ENCODE assay signal across 17 mouse cellular contexts in genomic region chr6:95483686-95484085, GRCm38 (mm10).
DNase-seq lines count a peak whose midpoint lies in the region; ATAC-seq lines count a peak whose summit lies in the region.
"Had no signal": no experiment of that assay in that cellular context is flagged by ENCODE, and none has a peak within 500 bp of the region (broad histone marks: within the 10 kb centered on the region; RNA-seq: fewer than 3 reads in every experiment).

No protein-coding gene starts in this region.

- no peak overlapping the region for H3K4me2 ChIP-seq in forebrain, embryonic 11.5 days (ENCODE audit: low read depth, low read length, severe bottlenecking)
- no peak overlapping the region for H3K4me2 ChIP-seq in forebrain, embryonic 13.5 days
- H3K4me2 ChIP-seq: embryonic facial prominence, embryonic 13.5 days; hindbrain, embryonic 12.5 days; liver, embryonic 15.5 days; lung, embryonic 14.5 days; midbrain, embryonic 15.5 days; stomach, embryonic 15.5 days had no signal

- no peaks in the 10 kb centered on the region; the same call in 1 of the 2 replicates for H3K36me3 ChIP-seq in forebrain, embryonic 11.5 days (ENCODE audit: control insufficient read depth, insufficient read depth, low read length)
- H3K36me3 ChIP-seq in forebrain, embryonic 13.5 days (ENCODE audit: poor library complexity, severe bottlenecking), result no peaks in the 10 kb centered on the region
- H3K36me3 ChIP-seq: hindbrain, embryonic 12.5 days; midbrain, embryonic 15.5 days; stomach, embryonic 15.5 days had no signal

- no peaks in the 10 kb centered on the region for H3K4me1 ChIP-seq in forebrain, embryonic 11.5 days (replicated peaks; ENCODE audit: control insufficient read depth, insufficient read depth, low read length)
- H3K4me1 ChIP-seq in forebrain, embryonic 13.5 days, result 0 out of 2 replicates have a peak, but pooled peaks cover 2% of the 10 kb centered on the region
- H3K4me1 ChIP-seq: heart, embryonic 10.5 days; liver, embryonic 15.5 days; midbrain, embryonic 10.5 days; stomach, embryonic 15.5 days had no signal

- no peak overlapping the region for H3K4me3 ChIP-seq in forebrain, embryonic 11.5 days (ENCODE audit: low read depth, low read length)
- H3K4me3 ChIP-seq in forebrain, embryonic 13.5 days, result no peak overlapping the region
- H3K4me3 ChIP-seq: embryonic facial prominence, embryonic 13.5 days; forebrain, embryonic 10.5 days; heart, embryonic 10.5 days; hindbrain, embryonic 12.5 days; liver, embryonic 15.5 days; midbrain, embryonic 10.5 days; midbrain, embryonic 15.5 days; stomach, embryonic 15.5 days had no signal

- no peak overlapping the region for H3K27ac ChIP-seq in forebrain, embryonic 11.5 days (ENCODE audit: low read depth, low read length)
- no peak overlapping the region for H3K27ac ChIP-seq in forebrain, embryonic 13.5 days
- H3K27ac ChIP-seq: embryonic facial prominence, embryonic 13.5 days; forebrain, embryonic 10.5 days; heart, embryonic 10.5 days; hindbrain, embryonic 12.5 days; hindbrain, postnatal 0 days; liver, embryonic 15.5 days; midbrain, embryonic 15.5 days; stomach, embryonic 15.5 days had no signal

- no peak overlapping the region for H3K9ac ChIP-seq in forebrain, embryonic 11.5 days (ENCODE audit: low read length)
- H3K9ac ChIP-seq in forebrain, embryonic 13.5 days, result no peak overlapping the region
- H3K9ac ChIP-seq: embryonic facial prominence, embryonic 13.5 days; forebrain, postnatal 0 days; hindbrain, embryonic 12.5 days; liver, embryonic 15.5 days; lung, embryonic 14.5 days; midbrain, embryonic 15.5 days; stomach, embryonic 15.5 days had no signal

- ATAC-seq in forebrain, embryonic 11.5 days (replicated peaks; ENCODE audit: low FRiP score), result no peak
- no peak for ATAC-seq in forebrain, embryonic 13.5 days

- 94% methylated on average over 4 of the region's 4 CpGs for WGBS in forebrain, embryonic 11.5 days
- 91% methylated on average over 4 of the region's 4 CpGs for WGBS in forebrain, embryonic 13.5 days

- no peaks in the 10 kb centered on the region for H3K9me3 ChIP-seq in forebrain, embryonic 11.5 days (ENCODE audit: control insufficient read depth, low read length)
- no peaks in the 10 kb centered on the region for H3K9me3 ChIP-seq in forebrain, embryonic 13.5 days (replicated peaks)
- H3K9me3 ChIP-seq: heart, embryonic 10.5 days; hindbrain, embryonic 12.5 days; liver, embryonic 15.5 days; midbrain, embryonic 10.5 days; midbrain, embryonic 15.5 days; stomach, embryonic 15.5 days had no signal

- peak; percentile 32 for DNase-seq in forebrain, embryonic 11.5 days (ENCODE audit: low spot score)
- DNase-seq in layer of hippocampus, adult 9-11 months, result peak; percentile 65
- DNase-seq in layer of hippocampus, postnatal 36 days, result no peak
- peak; percentile 17 for DNase-seq in Muller cell, postnatal 12 days (ENCODE audit: inconsistent ontology term)
- DNase-seq in brain, adult 2 months (ENCODE audit: low read depth, low spot score), result peak; percentile 34

- no peaks in the 10 kb centered on the region for H3K27me3 ChIP-seq in forebrain, embryonic 11.5 days (ENCODE audit: control insufficient read depth, insufficient read depth, low read length)
- H3K27me3 ChIP-seq in forebrain, embryonic 13.5 days, result no peaks in the 10 kb centered on the region
- H3K27me3 ChIP-seq: embryonic facial prominence, embryonic 13.5 days; hindbrain, embryonic 12.5 days; liver, embryonic 15.5 days; midbrain, embryonic 15.5 days; stomach, embryonic 15.5 days had no signal

Comparison
In these comparisons a context has a peak if more than half of its experiments do, and no peak if none do; other contexts are left out.
1. DNase-seq: peak in forebrain, embryonic 11.5 days (single experiment), layer of hippocampus, adult 9-11 months (single experiment), Muller cell, postnatal 12 days (single experiment) and brain, adult 2 months (single experiment); none in layer of hippocampus, postnatal 36 days (0 of 2).